Mouse (Mus musculus): ENCODE measurements at regions not wholly inside any gene's neighbourhood (a gene's known extent, or its start where the extent isn't known, plus 50 kb on each side); places are given as distances from the start of the nearest gene placed in this dataset.

DNA sequence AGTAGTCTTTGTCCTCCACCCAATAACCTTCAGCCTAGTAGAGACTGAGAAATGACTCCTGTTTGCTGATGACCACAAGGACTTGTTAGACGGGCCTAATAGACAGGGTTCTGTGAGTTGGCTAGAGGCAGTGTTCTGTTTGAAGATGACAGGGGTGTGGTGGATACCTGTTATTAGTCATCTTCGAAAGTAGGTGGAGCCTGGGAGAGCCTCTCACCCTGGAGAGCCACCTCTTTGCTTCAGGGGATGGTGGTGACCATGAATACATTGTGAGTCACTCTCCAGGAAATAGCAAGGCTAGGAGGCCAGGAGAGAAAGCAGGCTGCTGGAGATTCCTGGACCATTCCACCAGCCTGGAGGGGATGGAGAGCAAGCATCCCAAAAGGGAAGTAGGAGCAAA, 160.6 kb upstream of the Cpeb2 start:
- no peak for DNase-seq
- no peak for ATAC-seq
- 91% methylated on average over 2 of the region's 2 CpGs for WGBS
- H3K4me2 ChIP-seq (ENCODE audit: low read depth), result no peak overlapping the region
- H3K4me1 ChIP-seq (ENCODE audit: insufficient read depth), result no peaks in the 10 kb centered on the region
- H3K27me3 ChIP-seq (ENCODE audit: insufficient read depth, low read length), result no peaks in the 10 kb centered on the region
- H3K4me3 ChIP-seq (ENCODE audit: low read depth, low read length), result no peak overlapping the region
- H3K27ac ChIP-seq (ENCODE audit: low read depth, low read length), result no peak overlapping the region
- no peaks in the 10 kb centered on the region for H3K9me3 ChIP-seq (ENCODE audit: low read length)
- TF ChIP-seq CTCF (IDR thresholded peaks at IDR 0.05; ENCODE audit: low read depth), result no peak
- no peaks in the 10 kb centered on the region for H3K36me3 ChIP-seq (ENCODE audit: insufficient read depth)
- no peak overlapping the region for H3K9ac ChIP-seq

DNA sequence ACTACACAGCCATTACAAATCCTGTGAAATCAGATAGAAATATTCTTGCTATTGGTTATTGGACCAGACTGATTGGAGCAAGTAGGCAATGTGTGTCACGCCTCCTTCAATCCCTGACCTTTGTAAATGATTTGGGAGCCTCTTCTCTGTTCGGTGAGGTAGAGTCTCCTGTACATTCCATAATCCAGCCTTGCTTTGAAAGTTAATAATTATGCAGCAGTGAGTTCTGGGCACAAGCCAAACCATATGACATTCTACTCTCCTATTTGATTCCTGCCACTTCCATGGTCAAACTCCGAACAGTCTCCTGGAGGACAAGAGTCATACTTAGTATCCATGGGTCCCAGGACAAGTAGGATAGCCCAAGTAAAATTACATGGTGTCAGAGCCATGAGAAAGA, 158.4 kb upstream of the Cpeb2 start:
- 90% methylated on average over 3 of the region's 3 CpGs for WGBS
- Histone ChIP-seq H3K27me3 (ENCODE audit: insufficient read depth, low read length) (no peaks in the 10 kb centered on the region), H3K36me3 (ENCODE audit: insufficient read depth) (no peaks in the 10 kb centered on the region), H3K4me2 (ENCODE audit: low read depth) (no peak overlapping the region), H3K9ac (no peak overlapping the region), H3K9me3 (ENCODE audit: low read length) (no peaks in the 10 kb centered on the region), H3K4me3 (ENCODE audit: low read depth, low read length) (no peak overlapping the region), H3K27ac (ENCODE audit: low read depth, low read length) (no peak overlapping the region), H3K4me1 (ENCODE audit: insufficient read depth) (no peaks in the 10 kb centered on the region)
- no peak for TF ChIP-seq CTCF (IDR thresholded peaks at IDR 0.05; ENCODE audit: low read depth)
- DNase-seq (no peak), ATAC-seq (no peak)

DNA sequence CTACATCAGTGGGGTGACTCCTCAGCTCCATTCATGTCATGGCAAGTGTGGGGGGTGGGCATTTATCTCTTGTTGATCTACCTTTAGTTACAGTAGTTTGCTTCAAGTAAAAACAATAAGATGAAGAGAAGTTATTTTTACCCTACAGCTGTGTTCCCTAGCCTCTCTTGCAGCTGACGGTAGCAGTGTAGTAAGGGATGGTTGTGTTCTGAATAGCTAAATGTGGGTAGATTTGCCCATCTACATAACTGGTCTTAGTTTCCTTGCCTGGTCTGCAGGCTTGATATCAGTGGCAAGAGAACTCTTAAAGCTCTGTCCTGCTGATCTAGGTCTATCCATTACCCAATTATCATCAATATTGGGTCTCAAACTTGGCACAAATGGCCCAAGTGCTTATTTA, 152.7 kb upstream of the Cpeb2 start:
- Histone ChIP-seq H3K36me3 (ENCODE audit: insufficient read depth) (no peaks in the 10 kb centered on the region), H3K9ac (no peak overlapping the region), H3K4me2 (ENCODE audit: low read depth) (no peak overlapping the region), H3K9me3 (ENCODE audit: low read length) (no peaks in the 10 kb centered on the region), H3K4me3 (ENCODE audit: low read depth, low read length) (no peak overlapping the region), H3K4me1 (ENCODE audit: insufficient read depth) (no peaks in the 10 kb centered on the region), H3K27me3 (ENCODE audit: insufficient read depth, low read length) (no peaks in the 10 kb centered on the region), H3K27ac (ENCODE audit: low read depth, low read length) (no peak overlapping the region)
- ATAC-seq (no peak), DNase-seq (no peak)
- 91% methylated on average over 1 of the region's 1 CpGs for WGBS
- no peak for TF ChIP-seq CTCF (IDR thresholded peaks at IDR 0.05; ENCODE audit: low read depth)

DNA sequence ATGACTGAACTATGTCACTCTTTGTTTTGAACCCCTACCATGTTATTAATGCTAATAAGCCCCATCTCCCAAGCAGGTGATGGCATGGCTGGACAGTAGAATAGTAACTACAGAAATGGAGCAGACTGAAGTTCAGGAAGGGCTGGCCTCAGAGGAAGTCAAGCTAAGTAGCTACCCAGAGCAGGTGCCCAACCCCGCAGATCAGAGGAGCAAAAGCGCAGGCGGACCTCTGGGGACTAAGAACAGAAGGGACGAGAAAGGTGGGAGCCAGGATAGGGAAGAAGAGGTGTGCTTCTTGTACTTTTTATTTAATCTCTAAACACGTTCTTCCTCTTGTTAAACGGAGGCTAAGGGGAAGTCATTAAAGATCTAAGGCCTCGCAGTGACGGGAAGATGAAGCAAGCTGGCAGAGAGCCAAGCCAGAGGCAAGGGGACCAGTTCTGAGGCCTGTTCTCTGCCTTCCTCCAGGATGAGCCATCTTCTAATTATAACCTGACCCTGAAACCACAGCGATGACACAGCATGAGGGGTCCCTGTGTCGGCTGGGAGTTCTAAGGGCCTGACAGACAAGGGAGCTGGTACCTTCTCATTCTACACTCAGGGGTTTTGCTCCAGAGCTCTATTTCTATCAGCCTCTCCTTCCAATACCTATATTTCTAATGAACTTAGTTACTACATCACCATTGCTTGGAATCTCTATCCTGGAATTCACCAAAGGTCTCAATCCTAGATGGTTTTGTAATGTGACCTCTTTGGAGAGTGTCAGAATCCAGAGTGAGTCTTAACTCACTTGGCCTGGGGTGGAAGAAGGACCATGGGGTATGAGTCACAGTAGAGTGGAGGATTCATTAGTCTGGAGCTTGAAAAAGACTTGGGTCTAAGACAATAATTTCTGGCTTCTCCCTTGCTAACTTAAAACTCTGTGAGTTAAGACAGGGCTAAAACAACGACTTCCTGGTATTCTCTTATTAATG, 151.1 kb upstream of the Cpeb2 start:
- Histone ChIP-seq H3K4me2 (ENCODE audit: low read depth) (no peak overlapping the region), H3K4me3 (ENCODE audit: low read depth, low read length) (no peak overlapping the region), H3K4me1 (ENCODE audit: insufficient read depth) (no peaks in the 10 kb centered on the region), H3K9ac (no peak overlapping the region), H3K9me3 (ENCODE audit: low read length) (no peaks in the 10 kb centered on the region), H3K27me3 (ENCODE audit: insufficient read depth, low read length) (no peaks in the 10 kb centered on the region), H3K27ac (ENCODE audit: low read depth, low read length) (no peak overlapping the region), H3K36me3 (ENCODE audit: insufficient read depth) (no peaks in the 10 kb centered on the region)
- no peak for DNase-seq
- TF ChIP-seq CTCF (IDR thresholded peaks at IDR 0.05; ENCODE audit: low read depth), result no peak
- 66% methylated on average over 11 of the region's 11 CpGs for WGBS
- ATAC-seq, result no peak

DNA sequence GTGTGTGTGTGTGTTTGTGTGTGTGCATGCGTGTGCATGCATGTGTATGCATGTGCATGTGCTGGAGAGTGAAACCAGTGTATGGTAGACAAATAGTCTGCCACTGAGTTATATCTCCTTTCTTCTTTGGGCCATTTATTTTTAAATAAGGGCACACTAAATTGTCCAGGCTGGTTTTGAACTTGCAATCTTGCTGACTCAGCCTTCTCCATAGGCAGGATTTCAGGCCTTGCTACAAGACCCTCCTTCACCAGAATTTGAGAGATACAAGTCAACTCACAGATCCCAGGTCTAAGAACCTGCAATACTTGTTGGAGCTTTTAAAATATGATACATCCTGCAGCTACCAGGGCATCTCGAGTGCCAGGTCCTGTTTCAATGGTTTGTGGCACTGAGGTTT, 145.9 kb upstream of the Cpeb2 start:
- DNase-seq (no peak), ATAC-seq (no peak)
- H3K36me3 ChIP-seq (ENCODE audit: insufficient read depth), result no peaks in the 10 kb centered on the region
- H3K4me3 ChIP-seq (ENCODE audit: low read depth, low read length), result no peak overlapping the region
- peaks cover 7% of the 10 kb centered on the region; the same call in 1 of the 2 replicates for H3K4me1 ChIP-seq (ENCODE audit: insufficient read depth)
- no peaks in the 10 kb centered on the region for H3K9me3 ChIP-seq (ENCODE audit: low read length)
- H3K4me2 ChIP-seq (ENCODE audit: low read depth), result no peak overlapping the region
- no peak overlapping the region for H3K27ac ChIP-seq (ENCODE audit: low read depth, low read length)
- 88% methylated on average over 2 of the region's 2 CpGs for WGBS
- TF ChIP-seq CTCF (IDR thresholded peaks at IDR 0.05; ENCODE audit: low read depth), result no peak
- no peaks in the 10 kb centered on the region for H3K27me3 ChIP-seq (ENCODE audit: insufficient read depth, low read length)
- H3K9ac ChIP-seq, result no peak overlapping the region

DNA sequence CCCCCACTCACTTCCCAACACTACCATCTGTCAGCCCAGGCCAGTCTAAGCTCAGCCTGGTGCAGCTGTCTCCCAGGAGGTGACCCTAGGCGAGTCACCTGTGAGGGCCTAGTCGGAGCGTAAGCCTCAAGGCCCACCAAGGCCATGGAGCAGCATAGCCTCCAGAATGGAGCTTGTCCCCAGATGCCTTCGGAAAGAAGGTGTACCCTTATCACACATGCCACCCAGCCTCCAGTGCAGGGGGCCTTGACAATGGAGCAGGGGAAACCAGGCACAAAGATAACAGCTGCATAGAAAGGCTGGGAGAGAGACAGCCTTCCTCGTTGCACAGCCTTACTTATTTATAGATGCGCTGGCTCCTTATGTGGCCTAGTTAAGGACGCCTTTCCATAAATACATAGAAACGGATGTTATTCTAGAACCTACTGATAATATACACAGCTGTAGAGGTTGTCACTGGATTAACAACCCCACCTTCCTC, 145.0 kb upstream of the Cpeb2 start:
- DNase-seq (peak; percentile 31), ATAC-seq (peak; percentile 80)
- H3K9ac ChIP-seq, result no peak overlapping the region
- H3K4me1 ChIP-seq (ENCODE audit: insufficient read depth), result peaks cover 7% of the 10 kb centered on the region; the same call in 1 of the 2 replicates
- H3K27me3 ChIP-seq (ENCODE audit: insufficient read depth, low read length), result no peaks in the 10 kb centered on the region; the same call in 1 of the 2 replicates
- TF ChIP-seq CTCF (IDR thresholded peaks at IDR 0.05; ENCODE audit: low read depth), result no peak
- no peak overlapping the region for H3K4me3 ChIP-seq (ENCODE audit: low read depth, low read length)
- no peaks in the 10 kb centered on the region for H3K36me3 ChIP-seq (ENCODE audit: insufficient read depth)
- WGBS, result 47% methylated on average over 8 of the region's 8 CpGs
- H3K27ac ChIP-seq (ENCODE audit: low read depth, low read length), result no peak overlapping the region; the same call in 1 of the 2 replicates
- H3K4me2 ChIP-seq (ENCODE audit: low read depth), result no peak overlapping the region
- H3K9me3 ChIP-seq (ENCODE audit: low read length), result no peaks in the 10 kb centered on the region

All from forebrain, postnatal 0 days (tissue).